Mouse (Mus musculus) layer of hippocampus, adult 18-20 months (tissue): ENCODE measurements around the gene Cemip2. TPM values are rescaled to one million over a fixed set of nuclear protein-coding genes. Genes with fewer than 3 reads are reported as not detected.

ENCODE experiments used
- DNase-seq, 2 experiments: peaks; one replicate each; pipeline ENCODE4 v3.0.0; 2022; ENCODE audit warnings: low spot score in 2 of 2
- total RNA-seq, 2 experiments: library from RNA; stranded (reverse); gene quantifications; 2 replicates each; pipeline ENCODE4 v1.2.3; 2021

Gene Cemip2
- total RNA-seq, 2 experiments from 2014 or later = 10.3 to 11.0 TPM

- no peak for DNase-seq
Measured at GRCm38 (mm10) chr19:21810135-21810534, 32.0 kb downstream of the Cemip2 start.

DNA sequence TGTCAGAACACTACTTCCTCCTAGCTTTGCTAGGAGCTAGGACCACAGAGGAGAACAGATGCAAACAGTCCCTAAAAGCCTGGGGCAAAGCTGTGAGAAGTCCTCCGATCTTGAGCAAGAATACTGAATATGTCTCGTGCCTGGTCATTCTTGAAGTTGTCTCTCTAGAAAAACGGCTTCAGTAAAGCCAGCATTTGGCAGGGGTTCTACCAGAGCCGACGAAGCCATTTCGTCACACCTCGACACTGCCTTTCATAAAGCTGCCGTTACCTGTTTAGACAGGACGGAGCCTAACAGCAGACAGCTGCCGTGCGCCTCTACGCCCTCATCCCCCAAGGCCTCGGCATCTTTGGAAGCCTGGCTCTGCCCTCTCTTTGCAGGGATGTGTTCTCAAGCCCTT, 35.4 kb downstream of the Cemip2 start:
- DNase-seq = no peak

GRCm38 (mm10) chr19:21814433-21815020, 36.4 kb downstream of the Cemip2 start:
- DNase-seq = no peak

- no peak for DNase-seq
Measured at GRCm38 (mm10) chr19:21816260-21816659, 38.1 kb downstream of the Cemip2 start.

DNA sequence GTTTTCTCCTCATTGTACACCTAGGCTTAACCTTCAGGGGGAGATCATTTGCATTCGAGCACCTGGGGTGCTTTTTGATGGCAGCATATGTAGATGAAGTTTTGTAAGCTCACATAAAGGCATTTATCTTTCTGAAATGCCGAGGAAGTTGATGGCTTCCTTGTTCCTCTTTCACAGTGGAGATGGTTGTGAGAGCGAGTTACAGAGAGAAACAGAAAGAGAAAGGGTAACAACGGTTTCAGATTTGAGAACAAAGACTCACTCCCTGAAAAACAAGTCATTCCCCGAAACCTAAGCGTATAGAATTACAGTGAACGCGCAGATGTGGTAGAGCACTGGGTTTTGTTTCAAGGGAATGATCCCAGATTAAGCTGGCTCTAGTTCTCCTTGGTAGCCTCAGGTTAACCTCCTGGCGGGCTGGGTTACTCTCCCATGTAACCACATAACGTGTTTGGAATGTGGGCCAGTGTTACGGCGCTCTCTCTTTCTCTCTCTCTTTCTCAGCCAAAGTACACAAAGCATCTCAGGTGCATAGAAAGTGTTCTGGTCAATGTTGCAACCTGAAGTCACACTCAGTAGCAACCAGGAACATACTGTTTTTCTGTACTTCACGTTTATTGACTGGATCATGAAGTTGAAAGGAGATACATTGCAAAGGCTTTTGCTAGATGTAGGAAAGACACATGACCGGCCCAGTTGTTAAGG, 40.0 kb downstream of the Cemip2 start:
- no peak for DNase-seq

DNA sequence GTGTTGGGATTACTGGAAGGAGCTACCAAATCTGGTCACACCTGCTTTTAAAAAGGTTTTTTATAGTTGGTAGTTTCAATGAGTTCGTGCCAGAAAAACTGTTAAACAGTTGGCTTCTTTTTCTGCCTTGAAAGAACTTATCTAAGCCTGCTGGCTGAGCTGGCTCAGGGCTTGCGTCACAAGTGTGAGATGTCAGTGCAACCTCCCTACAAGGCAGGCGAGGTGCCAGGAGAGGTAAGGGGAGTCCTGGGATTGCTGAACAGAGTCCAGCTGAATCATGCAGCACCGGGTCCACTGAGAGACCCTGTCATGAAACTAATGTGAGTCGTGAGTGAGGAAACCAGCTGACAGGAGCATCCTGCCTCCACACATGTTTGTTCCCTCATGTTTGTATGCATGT, 41.4 kb downstream of the Cemip2 start:
- DNase-seq = no peak

DNA sequence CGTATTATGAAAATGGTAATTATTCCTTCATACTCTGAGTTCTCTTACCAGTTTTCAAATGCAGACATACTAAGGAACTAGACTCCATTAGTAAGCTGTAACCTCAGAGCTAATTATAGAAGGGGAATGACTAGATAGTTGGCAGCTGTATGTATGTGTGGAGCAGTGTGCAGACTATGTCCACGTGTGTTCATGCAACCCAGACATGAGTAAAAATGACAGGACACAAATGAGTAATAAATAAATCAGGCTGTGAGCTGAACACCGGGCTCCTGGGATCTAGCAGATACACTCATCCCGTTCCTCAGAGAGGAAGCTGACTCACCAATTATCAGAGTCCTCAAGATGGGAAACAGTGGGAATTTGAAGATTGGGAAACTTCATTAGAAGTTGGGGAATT, 42.0 kb downstream of the Cemip2 start:
- DNase-seq = no peak

GRCm38 (mm10) chr19:21821877-21822276, 43.7 kb downstream of the Cemip2 start:
- no peak for DNase-seq

DNA sequence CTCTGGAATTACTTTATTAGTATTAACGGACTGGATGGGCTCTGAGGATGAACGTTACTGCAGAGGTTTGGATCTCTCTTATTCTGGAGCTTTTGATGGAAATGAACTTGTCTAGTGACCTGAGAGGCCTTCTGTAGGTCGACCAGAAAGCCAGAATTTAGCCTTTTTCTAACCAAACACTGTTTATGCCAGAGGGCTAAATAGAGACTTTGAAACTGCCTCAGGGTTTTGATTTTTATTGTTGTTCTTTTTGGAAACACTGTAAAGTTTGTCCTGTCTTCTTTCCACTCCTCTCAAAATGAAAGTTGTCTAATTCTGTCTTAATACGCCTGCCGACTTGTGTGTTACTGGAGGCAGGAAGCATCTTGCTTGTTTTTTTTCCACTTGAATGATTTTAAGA, 46.0 kb downstream of the Cemip2 start:
- no peak for DNase-seq

GRCm38 (mm10) chr19:21825128-21825885, 47.2 kb downstream of the Cemip2 start:
- no peak for DNase-seq

DNA sequence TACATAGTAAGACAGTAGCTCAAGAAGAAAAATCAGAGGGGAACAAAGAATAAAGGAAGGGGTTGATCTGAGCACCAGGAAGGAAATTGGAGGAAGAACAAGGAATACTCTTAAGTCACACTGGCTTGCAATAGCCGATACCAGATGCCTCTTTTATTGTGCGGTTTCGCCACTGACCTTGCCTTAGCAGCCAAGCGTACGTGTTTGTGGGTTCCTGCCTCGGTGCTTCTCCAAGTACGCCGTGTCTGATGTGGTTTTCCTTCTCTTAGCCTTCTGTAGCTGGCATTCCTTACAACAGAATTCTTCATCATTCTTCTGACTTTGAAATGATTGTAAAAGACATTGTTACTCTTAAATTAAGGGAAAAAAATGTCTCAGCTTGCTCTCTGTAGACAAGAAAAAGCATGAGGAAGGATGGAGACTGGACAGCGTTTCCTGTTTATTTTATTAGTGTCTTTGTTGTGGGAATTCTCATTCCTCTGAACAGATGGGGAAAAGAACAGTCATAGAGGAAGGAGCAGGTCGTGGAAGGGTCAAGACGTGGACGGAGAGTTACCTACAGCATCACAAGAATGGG, 55.4 kb downstream of the Cemip2 start:
- no peak for DNase-seq

- no peak for DNase-seq
Measured at GRCm38 (mm10) chr19:21834952-21835351, 56.8 kb downstream of the Cemip2 start.

- no peak for DNase-seq
Measured at GRCm38 (mm10) chr19:21850721-21851120, 72.6 kb downstream of the Cemip2 start.

DNA sequence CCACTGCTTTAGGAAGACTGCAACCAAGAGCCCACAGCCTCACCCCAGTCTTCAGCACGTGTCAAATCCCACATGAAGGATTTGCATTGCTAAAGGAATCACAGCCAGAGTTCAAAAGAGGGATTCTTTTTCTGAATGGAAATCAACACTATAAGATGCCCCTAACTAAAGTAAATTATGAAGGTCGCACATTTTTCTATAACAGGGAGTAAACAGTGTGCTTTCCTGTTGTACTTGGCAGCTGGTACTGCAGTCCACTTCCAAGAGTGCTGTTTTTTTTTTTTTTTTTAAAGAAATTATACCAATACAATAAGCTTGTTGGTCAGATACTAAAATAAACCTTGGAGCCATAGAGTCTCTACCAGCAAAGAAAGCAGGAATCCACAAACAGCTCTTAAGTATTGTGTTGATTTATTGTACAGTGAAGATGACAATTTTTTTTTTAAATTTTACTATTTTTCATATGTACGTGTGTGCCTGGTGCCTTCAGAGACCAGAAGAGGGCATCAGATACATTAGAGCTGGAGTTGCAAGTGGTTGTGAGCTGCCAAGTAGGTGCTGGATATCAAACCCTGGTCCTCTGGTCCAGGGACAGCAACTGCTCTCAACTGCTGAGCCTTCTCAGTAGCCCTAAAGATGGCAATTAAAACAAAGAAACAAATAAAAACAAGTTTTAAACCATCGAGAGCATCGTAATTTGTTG, 76.5 kb downstream of the Cemip2 start:
- no peak for DNase-seq

GRCm38 (mm10) chr19:21855421-21856128, 77.4 kb downstream of the Cemip2 start:
- no peak for DNase-seq

DNA sequence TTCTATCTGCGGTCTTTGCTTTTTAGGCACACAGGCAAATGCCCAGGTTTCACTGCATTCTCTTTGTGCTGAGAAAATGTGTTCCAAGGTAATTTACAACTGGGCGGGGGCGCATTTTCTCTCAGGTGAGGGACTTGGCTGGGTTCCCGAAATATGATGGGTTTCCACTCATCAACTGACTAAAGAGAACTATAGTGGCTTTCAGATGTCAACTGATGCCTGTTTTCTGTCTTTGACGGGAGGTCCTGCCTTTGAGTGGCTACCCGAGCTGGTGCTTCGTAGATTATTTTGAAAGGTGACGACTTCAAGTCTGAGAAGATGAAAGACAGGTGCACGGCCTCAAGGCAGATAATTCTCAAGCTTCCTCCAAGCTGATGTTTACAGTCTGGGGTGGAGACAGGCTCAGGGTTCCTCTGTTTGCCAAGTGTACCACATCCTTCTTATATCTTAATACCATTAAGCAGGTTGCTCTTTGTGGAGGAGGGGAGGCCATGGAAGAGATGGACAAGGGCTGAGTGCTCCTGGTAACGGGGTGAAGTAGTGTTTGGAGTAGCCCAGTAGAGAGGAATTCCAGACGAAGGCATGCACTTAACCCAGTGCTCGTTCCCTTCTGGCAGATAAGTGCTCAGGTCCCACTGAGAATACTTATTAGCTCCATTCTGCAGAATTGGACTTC, 80.8 kb downstream of the Cemip2 start:
- DNase-seq = no peak

GRCm38 (mm10) chr19:21860132-21860531, 82.0 kb downstream of the Cemip2 start:
- DNase-seq = no peak

DNA sequence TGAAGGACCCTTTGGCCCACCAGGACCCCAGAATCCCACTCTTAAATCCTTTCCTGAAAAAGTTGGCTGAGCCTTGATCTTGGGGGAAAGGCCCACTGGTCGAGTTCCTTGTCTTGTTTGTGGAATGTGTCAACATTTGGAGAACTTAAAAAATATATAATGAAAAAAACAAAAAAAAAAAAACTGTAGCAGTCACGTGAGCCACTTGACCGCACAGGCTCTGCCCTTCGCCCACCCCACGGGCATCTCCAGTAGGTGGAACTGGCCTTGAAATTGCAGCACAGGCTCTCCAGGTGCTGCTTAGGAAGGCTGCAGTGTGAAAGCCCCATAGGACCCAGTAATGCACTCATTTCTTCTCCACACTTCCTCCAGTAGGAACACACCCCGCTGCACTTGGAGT, 82.8 kb downstream of the Cemip2 start:
- DNase-seq = no peak

GRCm38 (mm10) chr19:21862289-21862990, 84.3 kb downstream of the Cemip2 start:
- DNase-seq = no peak
